Mouse (Mus musculus): ENCODE results near the gene Gtf3c3. TPM values are rescaled to one million over a fixed set of nuclear protein-coding genes. Genes with fewer than 3 reads are reported as not detected.

The Gtf3c3 gene
- 7.2 and 7.4 TPM in 2 replicates for polyA plus RNA-seq (2012; rRNA removed)

- DNase-seq (ENCODE audit: low read depth): no peak
Measured at GRCm38 (mm10) chr1:54438340-54439079, at the start of gene Gtf3c3. Gene Gtf3c3, minus strand, starts transcription at chr1:54438971.

DNA sequence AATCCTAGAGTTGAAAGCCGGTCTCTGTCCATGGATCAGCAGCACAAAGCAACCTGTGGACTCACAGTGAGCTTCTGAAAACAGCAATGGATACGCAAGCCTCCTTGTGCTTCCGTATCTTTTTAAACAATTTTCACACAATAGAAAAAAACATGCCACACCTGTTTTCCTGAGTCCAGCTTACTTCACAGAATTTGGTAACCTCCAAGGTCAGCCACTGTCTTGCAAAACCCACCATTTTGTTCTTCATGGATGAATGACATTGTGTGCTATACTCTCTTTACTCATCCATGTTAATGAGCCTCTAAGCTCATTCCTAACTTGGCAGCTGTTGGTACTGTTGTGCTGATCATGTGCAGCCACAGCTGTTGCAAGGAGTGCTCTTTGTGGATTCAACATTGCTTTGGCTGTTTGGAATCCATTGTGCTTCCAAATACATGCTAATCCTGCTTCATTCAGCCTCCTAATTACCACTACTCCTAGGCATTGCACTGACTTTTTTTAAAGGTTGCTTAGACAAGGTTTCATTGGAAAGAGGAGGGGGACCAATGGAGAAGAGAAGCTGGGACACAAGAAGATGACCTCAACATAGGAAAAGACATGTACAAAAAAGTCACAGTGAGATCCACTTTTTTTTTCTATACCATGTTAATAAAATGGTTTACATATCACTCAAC is 46.1 kb upstream of the Gtf3c3 start:
- DNase-seq (ENCODE audit: low read depth): peak; percentile 14

DNA sequence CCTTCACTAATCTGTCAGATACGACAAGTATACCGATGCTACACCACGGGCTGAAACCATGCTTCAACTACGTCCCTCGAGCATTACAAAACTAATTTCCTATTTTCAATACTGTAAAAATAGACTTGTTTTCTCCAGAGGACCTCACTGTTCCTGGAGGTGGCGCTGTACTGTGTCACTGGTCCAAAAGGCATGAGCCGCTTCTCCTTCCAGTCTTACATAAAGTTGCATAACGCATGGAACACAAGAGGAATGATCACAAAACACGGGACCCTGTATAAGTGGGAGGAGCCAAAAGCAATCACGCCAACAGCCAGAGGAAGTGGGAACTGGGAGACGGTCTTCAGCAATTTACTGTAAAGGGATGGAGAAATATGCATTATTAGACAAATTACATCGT is 41.7 kb upstream of the Gtf3c3 start:
- no peak for DNase-seq (ENCODE audit: low read depth)

- DNase-seq (ENCODE audit: low read depth): no peak
Measured at GRCm38 (mm10) chr1:54468662-54469061, 29.9 kb upstream of the Gtf3c3 start.

- DNase-seq (ENCODE audit: low read depth): no peak
Measured at GRCm38 (mm10) chr1:54467366-54467765, 28.6 kb upstream of the Gtf3c3 start.

GRCm38 (mm10) chr1:54452116-54452515 is 13.3 kb upstream of the Gtf3c3 start:
- DNase-seq (ENCODE audit: low read depth): no peak

DNA sequence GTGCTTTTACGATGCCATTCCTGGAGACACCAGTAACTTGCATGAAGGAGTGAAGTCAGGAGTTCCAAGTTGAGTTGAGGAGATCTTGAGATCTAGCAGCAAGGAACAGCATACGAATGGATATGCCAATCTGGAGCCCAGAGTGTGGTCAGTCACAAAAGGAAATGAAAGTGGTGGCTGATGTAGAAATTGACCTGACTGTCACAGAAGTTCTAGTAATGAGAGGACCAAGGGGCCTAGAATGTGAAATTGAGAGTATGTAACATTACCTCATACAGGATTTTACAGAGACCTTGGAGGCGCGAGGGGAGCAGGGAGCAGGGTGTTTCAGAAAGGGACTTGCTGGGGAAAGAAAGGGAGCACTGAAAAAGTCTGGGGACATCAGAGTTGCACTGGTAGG is 10.1 kb upstream of the Gtf3c3 start:
- DNase-seq (ENCODE audit: low read depth): no peak

DNA sequence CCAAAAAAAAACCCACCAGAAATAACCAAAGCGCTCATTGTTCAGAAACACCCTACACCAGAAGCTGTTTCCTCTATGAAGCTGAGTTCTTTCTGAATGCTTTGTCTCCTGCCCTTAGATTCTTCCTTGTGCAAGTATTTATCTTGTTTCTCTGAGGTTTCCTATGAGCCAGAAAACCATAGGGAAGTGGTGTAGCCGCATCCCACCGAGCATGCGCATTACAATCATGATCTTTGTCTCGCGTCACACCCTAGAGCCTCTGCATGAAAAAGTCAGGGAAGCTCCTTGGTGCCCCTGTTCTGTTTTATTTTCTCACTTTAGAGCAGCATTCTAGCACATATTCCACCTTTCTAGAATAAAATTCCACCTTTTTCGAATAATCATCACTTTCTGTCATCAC is 4.9 kb upstream of the Gtf3c3 start:
- no peak for DNase-seq (ENCODE audit: low read depth)

DNA sequence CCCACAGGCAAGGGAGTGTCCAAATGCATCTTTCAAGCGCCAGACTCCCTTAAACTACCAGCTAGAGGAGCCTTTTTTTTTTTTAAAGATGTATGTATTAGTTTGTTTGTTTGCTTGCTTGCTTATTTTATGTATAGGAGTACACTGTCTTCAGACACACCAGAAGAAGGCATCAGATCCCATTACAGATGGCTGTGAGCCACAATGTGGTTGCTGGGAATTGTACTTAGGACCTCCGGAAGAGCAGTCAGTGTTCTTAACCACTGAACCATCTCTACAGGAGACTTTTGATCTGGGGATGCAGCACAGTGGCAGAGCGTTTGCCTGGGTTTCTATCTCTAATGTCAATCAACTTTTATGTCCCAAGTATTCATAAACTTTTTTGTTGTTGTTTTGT is 307 bp upstream of the Gtf3c3 start:
- DNase-seq (ENCODE audit: low read depth): no peak

GRCm38 (mm10) chr1:54422195-54422750 is 16.5 kb downstream of the Gtf3c3 start:
- DNase-seq (ENCODE audit: low read depth): no peak

- DNase-seq (ENCODE audit: low read depth): no peak
Measured at GRCm38 (mm10) chr1:54421670-54422069, 17.1 kb downstream of the Gtf3c3 start.

DNA sequence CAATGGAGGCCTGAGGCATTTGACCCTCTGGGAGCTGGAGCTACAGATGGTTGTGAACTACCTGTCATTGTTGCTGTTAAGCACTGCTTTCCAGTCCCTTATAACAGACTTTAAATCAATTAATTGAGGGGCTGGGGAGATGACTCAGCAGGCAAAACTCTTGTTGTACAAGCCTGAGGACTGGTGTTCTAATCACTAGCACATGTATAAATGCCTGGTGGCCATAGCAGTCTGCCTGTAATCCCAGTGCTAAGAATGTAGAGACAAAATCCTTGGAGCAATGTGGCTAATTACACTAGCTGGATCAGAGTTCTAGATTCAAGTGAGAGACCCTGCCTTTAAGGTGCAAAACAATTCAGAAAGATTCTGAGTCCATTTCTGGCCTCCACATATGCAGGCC is 36.0 kb downstream of the Gtf3c3 start:
- no peak for DNase-seq (ENCODE audit: low read depth)

DNA sequence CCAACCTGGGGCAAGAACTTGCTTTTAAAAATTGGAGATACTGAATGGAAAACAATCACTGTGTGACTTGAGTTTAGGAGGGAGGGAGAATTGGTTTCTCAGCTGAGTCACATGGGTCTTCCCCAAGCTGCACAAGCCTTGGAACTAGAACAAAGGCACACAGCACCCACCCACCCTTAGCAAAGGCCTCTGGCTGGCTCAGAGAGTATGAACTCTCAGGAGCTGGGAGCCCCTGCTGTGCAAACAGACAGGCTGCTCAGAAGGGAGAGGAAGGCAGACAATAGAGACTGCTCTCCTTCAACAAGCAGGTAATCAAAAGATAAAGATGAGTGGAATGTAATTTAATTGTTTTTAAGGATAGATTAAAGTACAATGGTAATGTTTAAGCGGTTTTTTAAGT is 54.5 kb downstream of the Gtf3c3 start:
- DNase-seq (ENCODE audit: low read depth): no peak

DNA sequence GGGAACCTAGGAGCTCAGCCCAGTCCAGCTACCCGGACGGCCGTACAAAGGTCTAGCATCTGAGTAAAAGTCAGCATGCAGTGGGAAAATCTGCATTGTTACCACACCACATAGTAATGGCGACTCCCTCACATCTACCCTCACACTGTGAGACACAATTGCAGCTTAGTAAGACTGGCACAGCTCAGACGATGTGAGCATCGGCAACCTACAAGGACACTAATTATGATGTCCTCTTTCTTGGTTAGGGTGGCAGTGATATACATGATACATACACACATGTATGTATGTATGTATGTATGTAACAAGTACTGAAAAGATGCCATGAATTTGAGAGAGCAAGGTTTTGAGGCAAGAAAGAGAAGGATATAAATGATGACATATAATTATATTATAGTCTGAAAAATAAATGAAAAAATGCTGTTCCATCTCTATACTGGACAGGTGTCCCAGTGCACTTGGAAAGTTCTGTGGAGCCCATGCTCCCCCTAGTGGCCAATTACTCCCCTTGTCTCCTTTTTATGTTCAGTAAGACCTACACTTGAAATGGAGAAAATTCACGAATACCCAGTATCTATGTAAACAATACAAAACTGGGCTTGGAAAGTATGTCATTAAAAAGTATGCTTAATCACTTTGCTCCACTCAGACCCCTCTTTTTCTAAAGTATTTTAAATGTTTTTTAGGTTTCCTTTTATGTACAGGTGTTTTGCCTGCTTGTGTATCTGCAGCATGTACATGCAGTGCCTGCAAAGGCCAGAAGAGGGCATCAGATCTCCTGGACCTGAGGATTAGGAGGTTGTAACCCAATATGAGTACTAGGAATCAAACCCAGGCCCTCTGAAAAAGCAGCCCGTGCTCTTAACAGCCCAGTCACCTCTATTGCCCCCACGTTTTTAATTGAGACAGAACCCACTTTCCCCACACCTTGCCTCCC is 57.5 kb downstream of the Gtf3c3 start:
- DNase-seq (ENCODE audit: low read depth): no peak

- no peak for DNase-seq (ENCODE audit: low read depth)
Measured at GRCm38 (mm10) chr1:54377506-54378051, 61.2 kb downstream of the Gtf3c3 start.

DNA sequence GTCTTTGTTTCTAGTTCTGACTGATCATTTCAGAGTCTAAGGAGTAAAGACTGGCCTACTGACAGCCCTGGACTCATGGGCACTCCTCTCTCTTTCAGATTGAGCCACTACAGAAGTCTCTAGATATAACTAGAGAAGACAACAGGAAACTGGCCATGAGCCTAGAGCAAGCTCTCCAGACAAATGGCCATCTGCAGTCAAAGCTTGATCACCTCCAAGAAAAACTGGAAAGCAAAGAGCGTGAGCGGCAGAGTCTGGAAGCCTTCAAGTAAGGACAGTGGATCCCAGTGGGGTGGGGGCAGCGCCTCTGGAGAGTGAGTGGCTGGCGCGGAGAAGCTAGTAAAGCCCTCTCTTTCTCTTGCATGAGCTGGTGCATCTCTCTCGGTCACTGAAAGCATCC is 82.2 kb downstream of the Gtf3c3 start:
- no peak for DNase-seq (ENCODE audit: low read depth)

GRCm38 (mm10) chr1:54355485-54355884 is 83.3 kb downstream of the Gtf3c3 start:
- DNase-seq (ENCODE audit: low read depth): no peak

DNA sequence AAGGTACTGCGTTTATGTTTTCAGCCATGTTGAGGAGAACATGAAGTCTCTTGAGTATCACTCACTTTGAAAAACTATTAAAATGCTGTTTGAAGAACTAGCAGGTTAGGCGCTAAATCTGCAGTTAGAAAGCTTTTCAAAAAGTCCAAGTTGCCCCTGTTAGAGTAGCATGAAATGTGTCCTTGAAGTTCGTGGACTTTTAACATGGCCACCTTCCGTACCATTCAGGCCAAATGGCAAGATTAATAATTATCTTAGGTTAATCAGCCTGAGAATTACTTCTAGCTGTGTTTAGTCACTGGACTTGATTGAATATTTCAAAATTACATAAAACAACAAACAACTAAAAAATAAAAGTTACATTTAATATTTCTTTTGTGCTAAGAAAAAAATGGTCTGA is 84.0 kb downstream of the Gtf3c3 start:
- no peak for DNase-seq (ENCODE audit: low read depth)

Measured in gonadal fat pad, adult 2 months (tissue).